Mouse (Mus musculus) ES-E14 (cell line): ENCODE data around the gene Nkiras2.

Experiments
- CHD2 ChIP-seq: IDR thresholded peaks from 2 replicates; pipeline ENCODE4 v1.6.1; 2014; ENCODE audit warnings: mild to moderate bottlenecking, low read depth, low read length, inconsistent platforms
- ZC3H11A ChIP-seq: IDR thresholded peaks from 2 replicates; pipeline ENCODE4 v1.6.1; 2012; ENCODE audit warnings: low read depth, mild to moderate bottlenecking, inconsistent platforms, low read length, borderline replicate concordance
- ZNF384 ChIP-seq: IDR thresholded peaks from 2 replicates; pipeline ENCODE4 v1.6.1; 2012; ENCODE audit warnings: low read depth, low read length, inconsistent platforms

DNA sequence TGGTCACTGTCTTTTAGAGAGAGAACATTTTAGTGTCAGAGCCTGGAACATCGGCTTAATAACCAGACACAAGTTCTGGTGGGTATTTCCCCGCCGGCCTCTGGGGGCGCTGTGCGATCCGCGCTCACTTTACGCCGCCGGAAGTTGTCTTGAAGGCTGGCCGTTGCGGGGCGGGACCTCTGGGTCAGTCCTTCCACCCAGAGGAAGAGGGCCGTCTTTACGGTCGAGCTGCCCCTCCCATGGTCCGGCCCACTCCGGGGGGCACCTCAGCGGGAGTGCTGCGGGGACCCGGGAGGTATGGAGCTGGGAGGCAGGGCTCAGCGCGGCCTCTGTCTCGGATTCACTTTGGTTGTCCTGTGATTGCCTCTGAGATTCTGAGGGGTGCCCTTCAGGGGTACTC, 3.7 kb downstream of the Nkiras2 start:
- TF ChIP-seq ZNF384, result no peak
- TF ChIP-seq ZC3H11A, result no peak
- no peak for TF ChIP-seq CHD2
